9 mouse cellular contexts compared by ENCODE assay signal in the genomic region with DNA sequence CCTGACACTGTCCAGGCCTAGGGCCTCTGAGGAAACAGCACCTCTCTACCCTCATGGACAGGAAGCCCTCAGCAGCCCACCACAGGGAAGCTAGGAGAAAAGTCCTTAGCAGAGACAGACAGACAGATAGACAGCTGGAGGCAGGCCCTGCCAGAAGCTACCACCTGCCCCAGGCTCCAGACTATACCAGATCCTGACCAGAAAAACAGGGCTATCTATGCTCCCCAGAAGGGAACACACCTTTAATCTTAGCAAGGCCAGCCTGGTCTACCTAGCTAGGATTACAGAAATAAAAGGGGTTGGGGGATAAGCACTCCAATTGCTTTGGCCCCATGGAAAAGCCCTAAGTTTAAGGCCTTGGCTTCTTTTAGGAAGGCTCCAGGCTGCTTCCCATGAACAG. TPM values are rescaled to one million over a fixed set of nuclear protein-coding genes. Genes with fewer than 3 reads are reported as not detected.
DNase-seq lines count a peak whose midpoint lies in the region; ATAC-seq and TF ChIP-seq lines count a peak whose summit lies in the region.
"Had no signal": no experiment of that assay in that cellular context is flagged by ENCODE, and none has a peak within 500 bp of the region (broad histone marks: within the 10 kb centered on the region; RNA-seq: fewer than 3 reads in every experiment).

No protein-coding gene starts in this region.

- no peaks in the 10 kb centered on the region for H3K9me3 ChIP-seq in kidney, embryonic 15.5 days (replicated peaks)
- no peaks in the 10 kb centered on the region for H3K9me3 ChIP-seq in forebrain, embryonic 15.5 days
- H3K9me3 ChIP-seq in intestine, embryonic 15.5 days = no peaks in the 10 kb centered on the region
- H3K9me3 ChIP-seq: limb, embryonic 13.5 days; megakaryocyte, embryonic 14.5 days had no signal

- DNase-seq in kidney, postnatal 4 days = no peak
- no peak for DNase-seq in gastrocnemius, postnatal 4 days (ENCODE audit: low spot score in 2 of 2)
- DNase-seq in testis, postnatal 10 days (ENCODE audit: low spot score) = no peak

- H3K27me3 ChIP-seq in kidney, embryonic 15.5 days = peaks cover 7% of the 10 kb centered on the region; the same call in 1 of the 2 replicates
- no peaks in the 10 kb centered on the region for H3K27me3 ChIP-seq in forebrain, embryonic 15.5 days
- no peaks in the 10 kb centered on the region for H3K27me3 ChIP-seq in intestine, embryonic 15.5 days (replicated peaks)
- H3K27me3 ChIP-seq in myocyte (ENCODE audit: control insufficient read depth, insufficient read depth, insufficient read length) = no peaks in the 10 kb centered on the region

- no peak overlapping the region for H3K9ac ChIP-seq in kidney, embryonic 15.5 days
- H3K9ac ChIP-seq in forebrain, embryonic 15.5 days (replicated peaks) = no peak overlapping the region
- no peak overlapping the region for H3K9ac ChIP-seq in intestine, embryonic 15.5 days
- H3K9ac ChIP-seq: limb, embryonic 13.5 days had no signal

- peaks cover 43% of the 10 kb centered on the region for H3K4me1 ChIP-seq in kidney, embryonic 15.5 days
- peaks cover 45% of the 10 kb centered on the region for H3K4me1 ChIP-seq in forebrain, embryonic 15.5 days
- H3K4me1 ChIP-seq in intestine, embryonic 15.5 days (replicated peaks) = peaks cover 38% of the 10 kb centered on the region

- no peak for ATAC-seq in kidney, embryonic 15.5 days (replicated peaks; ENCODE audit: low FRiP score)
- no peak for ATAC-seq in forebrain, embryonic 15.5 days (replicated peaks)
- ATAC-seq in intestine, embryonic 15.5 days = no peak

- H3K36me3 ChIP-seq in kidney, embryonic 15.5 days = no peaks in the 10 kb centered on the region
- H3K36me3 ChIP-seq in forebrain, embryonic 15.5 days = no peaks in the 10 kb centered on the region
- no peaks in the 10 kb centered on the region for H3K36me3 ChIP-seq in intestine, embryonic 15.5 days
- H3K36me3 ChIP-seq in myocyte (ENCODE audit: control insufficient read depth, insufficient read depth) = no peaks in the 10 kb centered on the region
- H3K36me3 ChIP-seq: limb, embryonic 13.5 days had no signal

- H3K4me2 ChIP-seq in kidney, embryonic 15.5 days = no peak overlapping the region
- H3K4me2 ChIP-seq in forebrain, embryonic 15.5 days (replicated peaks) = no peak overlapping the region
- no peak overlapping the region for H3K4me2 ChIP-seq in intestine, embryonic 15.5 days (replicated peaks)
- peak overlapping the region; percentile 52 for H3K4me2 ChIP-seq in myocyte (ENCODE audit: low read depth)
- H3K4me2 ChIP-seq: limb, embryonic 13.5 days had no signal

- H3K4me3 ChIP-seq in kidney, embryonic 15.5 days (replicated peaks) = no peak overlapping the region
- H3K4me3 ChIP-seq in forebrain, embryonic 15.5 days = no peak overlapping the region
- H3K4me3 ChIP-seq in intestine, embryonic 15.5 days (replicated peaks) = no peak overlapping the region
- H3K4me3 ChIP-seq in myocyte = no peak overlapping the region
- H3K4me3 ChIP-seq: limb, embryonic 13.5 days; megakaryocyte, embryonic 14.5 days had no signal

- TF ChIP-seq POLR2A in myocyte (IDR thresholded peaks at IDR 0.05; ENCODE audit: insufficient read length, low read depth) = no peak

- H3ac ChIP-seq in myocyte (ENCODE audit: control insufficient read depth, insufficient read length) = no peak overlapping the region

- H3K79me2 ChIP-seq in myocyte (ENCODE audit: control insufficient read depth, insufficient read depth) = no peaks in the 10 kb centered on the region

- peak overlapping the region; percentile 87; the same call in 1 of the 2 replicates for H3K27ac ChIP-seq in kidney, embryonic 15.5 days
- H3K27ac ChIP-seq in forebrain, embryonic 15.5 days (replicated peaks) = peak overlapping the region; percentile 87
- H3K27ac ChIP-seq in intestine, embryonic 15.5 days = peak overlapping the region; percentile 63; the same call in 1 of the 2 replicates
- H3K27ac ChIP-seq: limb, embryonic 13.5 days had no signal

TF ChIP-seq in myocyte, 11 proteins besides CTCF, POLR2A, EP300 and RAD21:
- no peak for TF ChIP-seq USF1 (IDR thresholded peaks at IDR 0.05; ENCODE audit: low read depth)
- no peak for TF ChIP-seq CEBPB (IDR thresholded peaks at IDR 0.05; ENCODE audit: insufficient read depth, poor library complexity, severe bottlenecking)
TF ChIP-seq in myocyte: peak in this region for 0.

RNA-seq across cellular contexts. Expression of a gene that starts 8.0 kb away (rescaled TPM):
- polyA plus RNA-seq in kidney, embryonic 15.5 days (2015; fragmentation: Nextera tagmentation; extraction: Ambion mirVana) = 7.1 and 7.2 TPM in 2 replicates
- polyA plus RNA-seq in forebrain, embryonic 15.5 days (2015; fragmentation: Nextera tagmentation; extraction: Ambion mirVana) = 5.2 and 6.4 TPM in 2 replicates
- polyA plus RNA-seq in intestine, embryonic 15.5 days (2015; fragmentation: Nextera tagmentation; extraction: Ambion mirVana) = 6.7 and 7.6 TPM in 2 replicates
- polyA plus RNA-seq in myocyte (2012; fragmentation: generic; extraction: Trizol) = 10.3 TPM
- 10 to 100 TPM; 22.4 to 24.6 TPM for total RNA-seq in gastrocnemius, postnatal 4 days (2021)

RNA-seq across cellular contexts. Expression of a gene that starts 21.2 kb away (rescaled TPM):
- 15.4 and 18.4 TPM in 2 replicates for polyA plus RNA-seq in kidney, embryonic 15.5 days (2015; fragmentation: Nextera tagmentation; extraction: Ambion mirVana)
- 7.4 TPM in 2 replicates for polyA plus RNA-seq in forebrain, embryonic 15.5 days (2015; fragmentation: Nextera tagmentation; extraction: Ambion mirVana)
- 7.4 and 7.9 TPM in 2 replicates for polyA plus RNA-seq in intestine, embryonic 15.5 days (2015; fragmentation: Nextera tagmentation; extraction: Ambion mirVana)
- polyA plus RNA-seq in myocyte (2012; fragmentation: generic; extraction: Trizol) = 0.92 TPM
- total RNA-seq in gastrocnemius, postnatal 4 days (2021) = 10 to 100 TPM; 10.4 to 11.7 TPM

RNA-seq across cellular contexts. Expression of a gene that starts 48.6 kb away (rescaled TPM):
- polyA plus RNA-seq in kidney, embryonic 15.5 days (2015; fragmentation: Nextera tagmentation; extraction: Ambion mirVana) = 0.82 and 1.1 TPM in 2 replicates
- polyA plus RNA-seq in forebrain, embryonic 15.5 days (2015; fragmentation: Nextera tagmentation; extraction: Ambion mirVana) = 0.64 and 0.93 TPM in 2 replicates
- polyA plus RNA-seq in intestine, embryonic 15.5 days (2015; fragmentation: Nextera tagmentation; extraction: Ambion mirVana) = 1.6 and 2.4 TPM in 2 replicates
- polyA plus RNA-seq in myocyte (2012; fragmentation: generic; extraction: Trizol) = 4.0 TPM
- under 1 TPM; 0.67 to 0.86 TPM for total RNA-seq in gastrocnemius, postnatal 4 days (2021)

RNA-seq across cellular contexts. Expression of a gene that starts 50.1 kb away (rescaled TPM):
- polyA plus RNA-seq in kidney, embryonic 15.5 days (2015; fragmentation: Nextera tagmentation; extraction: Ambion mirVana) = 59.2 and 62.0 TPM in 2 replicates
- polyA plus RNA-seq in forebrain, embryonic 15.5 days (2015; fragmentation: Nextera tagmentation; extraction: Ambion mirVana) = 47.9 and 48.7 TPM in 2 replicates
- polyA plus RNA-seq in intestine, embryonic 15.5 days (2015; fragmentation: Nextera tagmentation; extraction: Ambion mirVana) = 66.2 and 79.0 TPM in 2 replicates
- polyA plus RNA-seq in myocyte (2012; fragmentation: generic; extraction: Trizol) = 37.7 TPM
- 10 to 100 TPM; 48.0 to 51.9 TPM for total RNA-seq in gastrocnemius, postnatal 4 days (2021)
